In genomic region chr8:48309191-48309987, GRCm38 (mm10) we compare ENCODE assay signal across 8 mouse cellular contexts.
DNase-seq lines count a peak whose midpoint lies in the region; ATAC-seq and TF ChIP-seq lines count a peak whose summit lies in the region.

No protein-coding gene starts in this region.

- H3K4me2 ChIP-seq in heart, embryonic 12.5 days, result 0 out of 2 replicates have a peak overlapping the region, but pooled peaks have one; percentile 5
- H3K4me2 ChIP-seq in stomach, postnatal 0 days (replicated peaks; ENCODE audit: low read depth), result no peak overlapping the region

- no peak for ATAC-seq in heart, embryonic 12.5 days (ENCODE audit: insufficient number of reproducible peaks, low FRiP score)
- ATAC-seq in stomach, postnatal 0 days (ENCODE audit: low FRiP score, low TSS enrichment), result peak; percentile 32; the same call in 1 of the 2 replicates
- no peak for ATAC-seq in CD4-positive, CD25-positive, alpha-beta regulatory T cell, adult 4 months

- TF ChIP-seq EP300 in stomach, postnatal 0 days (optimal IDR thresholded peaks at IDR 0.05), result no peak

- no peaks in the 10 kb centered on the region for H3K36me3 ChIP-seq in heart, embryonic 12.5 days
- no peaks in the 10 kb centered on the region for H3K36me3 ChIP-seq in stomach, postnatal 0 days (ENCODE audit: control insufficient read depth, insufficient read depth, low read length)

- peak; percentile 38 for DNase-seq in urinary bladder, postnatal 14 days (ENCODE audit: low spot score)
- no peak for DNase-seq in urinary bladder, postnatal 10 days (ENCODE audit: low spot score)
- DNase-seq in lung, postnatal 14 days, result peak; percentile 7
- no peak for DNase-seq in stomach, postnatal 0 days (ENCODE audit: low spot score)
- no peak for DNase-seq in c-Kit-positive CD71-positive TER-119-positive erythroid progenitor cells, embryonic 14.5 days (ENCODE audit: low spot score)
- no peak for DNase-seq in thymus, postnatal 10 days (ENCODE audit: low spot score in 2 of 2)

- no peak overlapping the region for H3K4me3 ChIP-seq in heart, embryonic 12.5 days
- no peak overlapping the region for H3K4me3 ChIP-seq in stomach, postnatal 0 days (ENCODE audit: low read depth, low read length)

- WGBS in heart, embryonic 12.5 days, result 41% methylated on average over 16 of the region's 16 CpGs
- WGBS in stomach, postnatal 0 days, result 41% methylated on average over 16 of the region's 16 CpGs

- peaks cover 26% of the 10 kb centered on the region for H3K4me1 ChIP-seq in heart, embryonic 12.5 days (replicated peaks)
- no peaks in the 10 kb centered on the region for H3K4me1 ChIP-seq in stomach, postnatal 0 days (replicated peaks; ENCODE audit: control insufficient read depth, insufficient read depth)

- no peak overlapping the region for H3K27ac ChIP-seq in heart, embryonic 12.5 days (ENCODE audit: poor library complexity, severe bottlenecking)
- H3K27ac ChIP-seq in stomach, postnatal 0 days (replicated peaks), result peak overlapping the region; percentile 61; the same call in 1 of the 2 replicates

- no peak for TF ChIP-seq CTCF in stomach, postnatal 0 days (IDR thresholded peaks at IDR 0.05; ENCODE audit: low read depth)

- no peaks in the 10 kb centered on the region for H3K9me3 ChIP-seq in heart, embryonic 12.5 days (replicated peaks)
- no peaks in the 10 kb centered on the region for H3K9me3 ChIP-seq in stomach, postnatal 0 days (ENCODE audit: control insufficient read depth, low read length)

- no peak overlapping the region for H3K9ac ChIP-seq in heart, embryonic 12.5 days
- H3K9ac ChIP-seq in stomach, postnatal 0 days (ENCODE audit: low read length), result no peak overlapping the region

- no peaks in the 10 kb centered on the region for H3K27me3 ChIP-seq in heart, embryonic 12.5 days (replicated peaks)
- no peaks in the 10 kb centered on the region for H3K27me3 ChIP-seq in stomach, postnatal 0 days (ENCODE audit: control insufficient read depth, insufficient read depth, low read length)

Comparison
In these comparisons a context has a peak if more than half of its experiments do, and no peak if none do; other contexts are left out.
1. DNase-seq: peak in urinary bladder, postnatal 14 days (single experiment) and lung, postnatal 14 days (single experiment); none in urinary bladder, postnatal 10 days (single experiment), stomach, postnatal 0 days (single experiment), c-Kit-positive CD71-positive TER-119-positive erythroid progenitor cells, embryonic 14.5 days (single experiment) and thymus, postnatal 10 days (0 of 2).